Mouse (Mus musculus) forelimb bud, embryonic 11.5 days (tissue): ENCODE results near the gene Ppp1r1a.

Experiments used
- DNase-seq: peaks from one replicate; pipeline ENCODE4 v3.0.0-alpha.2; 2012; ENCODE audit warnings: low read depth, low spot score

The Ppp1r1a gene

GRCm38 (mm10) chr15:103537822-103538213 lies at the start of gene Ppp1r1a:
Gene Ppp1r1a, minus strand, starts transcription at chr15:103538003.
- peak; percentile 48 for DNase-seq

GRCm38 (mm10) chr15:103585876-103586275 lies 48.1 kb upstream of the Ppp1r1a start:
- DNase-seq, result no peak

- no peak for DNase-seq
Observed at GRCm38 (mm10) chr15:103564981-103565380, 27.2 kb upstream of the Ppp1r1a start, which contains the start of gene Glycam1. Gene Glycam1, minus strand, starts transcription at chr15:103565081.

- DNase-seq, result peak; percentile 64
Observed at GRCm38 (mm10) chr15:103552096-103552690, 14.4 kb upstream of the Ppp1r1a start.

GRCm38 (mm10) chr15:103551053-103551452 lies 13.2 kb upstream of the Ppp1r1a start:
- peak; percentile 27 for DNase-seq

GRCm38 (mm10) chr15:103549475-103549874 lies 11.7 kb upstream of the Ppp1r1a start:
- DNase-seq, result no peak

GRCm38 (mm10) chr15:103547983-103548382 lies 10.2 kb upstream of the Ppp1r1a start:
- DNase-seq, result no peak

GRCm38 (mm10) chr15:103542526-103542925 lies 4.7 kb upstream of the Ppp1r1a start:
- no peak for DNase-seq

GRCm38 (mm10) chr15:103540646-103541045 lies 2.8 kb upstream of the Ppp1r1a start:
- DNase-seq, result no peak

GRCm38 (mm10) chr15:103539259-103539658 lies 1.5 kb upstream of the Ppp1r1a start:
- no peak for DNase-seq

- DNase-seq, result no peak
Observed at GRCm38 (mm10) chr15:103537011-103537821, 587 bp downstream of the Ppp1r1a start.

- DNase-seq, result no peak
Observed at GRCm38 (mm10) chr15:103536456-103536855, 1.3 kb downstream of the Ppp1r1a start.

GRCm38 (mm10) chr15:103535786-103536185 lies 2.0 kb downstream of the Ppp1r1a start:
- DNase-seq, result no peak

- no peak for DNase-seq
Observed at GRCm38 (mm10) chr15:103535030-103535429, 2.8 kb downstream of the Ppp1r1a start.

- no peak for DNase-seq
Observed at GRCm38 (mm10) chr15:103534054-103534620, 3.7 kb downstream of the Ppp1r1a start.

GRCm38 (mm10) chr15:103530372-103530771 lies 7.4 kb downstream of the Ppp1r1a start:
- DNase-seq, result peak; percentile 76

GRCm38 (mm10) chr15:103523156-103523555 lies 14.6 kb downstream of the Ppp1r1a start:
- no peak for DNase-seq

GRCm38 (mm10) chr15:103522458-103523099 lies 15.2 kb downstream of the Ppp1r1a start:
- DNase-seq, result no peak

- DNase-seq, result no peak
Observed at GRCm38 (mm10) chr15:103519386-103520378, 18.1 kb downstream of the Ppp1r1a start.

- DNase-seq, result no peak
Observed at GRCm38 (mm10) chr15:103518600-103519385, 19.0 kb downstream of the Ppp1r1a start.
